Mouse (Mus musculus): ENCODE data around the gene Mllt3. TPM values are rescaled to one million over a fixed set of nuclear protein-coding genes. Genes with fewer than 3 reads are reported as not detected.
A peak's percentile ranks its signal among the peaks of the same experiment; 100 is the strongest.

Mllt3 gene
- polyA plus RNA-seq, 1 experiment from 2014 or later: 17.5 TPM

DNA sequence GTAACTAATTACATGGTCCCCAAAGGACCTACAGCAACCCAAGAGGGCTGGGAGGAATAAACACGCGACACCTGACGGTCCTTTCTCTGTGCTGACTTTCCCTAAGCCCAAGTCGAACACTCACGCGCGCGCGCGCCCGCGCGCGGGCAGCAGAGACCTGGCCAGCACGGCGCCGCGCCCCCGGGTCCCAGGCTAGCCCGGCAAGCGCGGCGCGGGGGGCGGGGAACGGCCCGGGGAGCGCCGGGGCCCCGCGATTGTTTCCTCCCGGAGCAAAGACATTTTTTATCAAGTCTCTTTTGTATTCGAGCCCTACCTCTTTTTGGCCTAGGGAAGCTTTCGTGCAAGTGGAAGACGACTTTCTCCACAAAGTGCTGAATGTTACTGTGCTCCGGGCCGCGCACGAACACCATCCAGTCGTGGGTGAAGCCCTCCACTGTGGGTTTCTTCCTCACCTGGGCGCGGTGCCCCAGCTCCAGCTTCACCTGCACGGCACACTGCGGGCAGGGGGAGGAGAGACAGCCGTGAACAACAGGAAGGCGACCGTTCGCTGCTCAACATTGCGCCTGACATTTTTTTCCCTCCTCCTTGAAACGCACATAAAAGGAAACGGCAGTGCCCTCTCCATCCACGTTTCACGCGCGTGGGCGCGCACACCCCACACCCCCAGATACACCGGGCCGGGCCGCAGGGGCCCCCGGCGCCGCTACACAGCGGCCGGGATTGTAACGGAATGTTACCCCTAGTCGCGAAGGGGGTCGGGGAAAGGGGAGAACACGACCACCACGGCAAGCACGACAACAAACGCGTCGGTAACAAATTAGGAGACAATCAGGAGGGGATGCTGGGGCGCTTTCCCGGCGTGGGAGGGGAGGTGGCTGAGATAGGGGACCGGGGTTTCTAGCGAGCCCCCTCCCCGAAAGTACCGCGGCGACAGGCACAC is 1.7 kb downstream of the Mllt3 start:
- Histone ChIP-seq H3K4me2 (replicated peaks; ENCODE audit: low read depth) (peak overlapping the region; percentile 94), H3K36me3 (ENCODE audit: control insufficient read depth, insufficient read depth) (peaks cover 3% of the 10 kb centered on the region; the same call in 1 of the 2 replicates), H3K4me3 (ENCODE audit: low read depth, low read length) (peak overlapping the region; percentile 83), H3K4me1 (replicated peaks; ENCODE audit: control insufficient read depth, insufficient read depth, low read length) (peaks cover 4% of the 10 kb centered on the region; the same call in 1 of the 2 replicates), H3K27me3 (replicated peaks; ENCODE audit: control insufficient read depth, insufficient read depth, low read length) (no peaks in the 10 kb centered on the region), H3K9me3 (ENCODE audit: control insufficient read depth) (no peaks in the 10 kb centered on the region), H3K9ac (ENCODE audit: low read depth, low read length) (peak overlapping the region; percentile 77), H3K27ac (ENCODE audit: low read depth, low read length) (peak overlapping the region; percentile 86)
- under 1% methylated on average over 84 of the region's 84 CpGs for WGBS
- peak; percentile 23; the same call in 1 of the 2 replicates for ATAC-seq
- no peak for TF ChIP-seq CTCF (IDR thresholded peaks at IDR 0.05; ENCODE audit: low read depth)

DNA sequence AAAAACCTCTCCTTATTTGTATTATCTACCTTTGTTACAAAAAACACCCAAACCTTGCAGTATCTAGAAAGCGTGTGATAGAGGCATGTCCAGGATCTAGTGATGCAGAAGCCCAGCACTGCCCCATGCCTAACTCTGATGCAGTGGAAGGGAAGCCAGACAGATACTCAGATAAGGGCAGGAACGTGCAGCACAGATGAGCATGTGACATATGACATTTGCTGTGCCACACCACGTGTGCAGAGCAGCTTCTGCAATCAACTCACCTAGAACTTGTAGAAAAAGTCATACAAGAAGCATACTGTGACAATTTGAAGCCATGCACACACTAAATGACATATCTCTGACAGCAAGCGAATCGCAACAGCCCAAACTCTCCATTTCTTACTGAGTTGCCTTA is 9.6 kb downstream of the Mllt3 start:
- Histone ChIP-seq H3K27me3 (replicated peaks; ENCODE audit: control insufficient read depth, insufficient read depth, low read length) (no peaks in the 10 kb centered on the region), H3K9me3 (ENCODE audit: control insufficient read depth) (no peaks in the 10 kb centered on the region)
- 76% methylated on average over 5 of the region's 5 CpGs for WGBS

DNA sequence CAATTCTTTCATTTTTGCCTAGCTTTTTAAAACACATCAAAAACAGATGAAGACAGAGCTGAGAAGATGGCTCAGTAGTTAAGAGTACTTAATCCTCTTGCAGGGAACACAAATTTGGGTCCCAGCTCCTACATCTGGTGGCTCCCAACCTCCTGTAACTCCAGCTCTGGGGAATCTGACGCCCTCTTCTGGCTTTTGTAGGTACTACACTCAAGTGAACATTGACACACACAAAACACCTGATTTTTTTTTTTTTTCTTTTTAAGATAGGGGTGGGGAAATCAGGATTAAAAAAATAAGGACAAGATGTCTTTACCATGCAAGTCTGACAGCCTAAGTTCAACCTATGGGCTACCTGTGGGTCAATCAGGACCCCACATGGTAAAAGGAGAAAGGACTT is 10.5 kb downstream of the Mllt3 start:
- WGBS: 6% methylated on average over 1 of the region's 1 CpGs
- H3K27me3 ChIP-seq (replicated peaks; ENCODE audit: control insufficient read depth, insufficient read depth, low read length): no peaks in the 10 kb centered on the region
- H3K4me1 ChIP-seq (replicated peaks; ENCODE audit: control insufficient read depth, insufficient read depth, low read length): no peaks in the 10 kb centered on the region
- H3K9me3 ChIP-seq (ENCODE audit: control insufficient read depth): no peaks in the 10 kb centered on the region
- no peaks in the 10 kb centered on the region; the same call in 1 of the 2 replicates for H3K36me3 ChIP-seq (ENCODE audit: control insufficient read depth, insufficient read depth)
- TF ChIP-seq CTCF (IDR thresholded peaks at IDR 0.05; ENCODE audit: low read depth): peak; percentile 64
- no peak for ATAC-seq
- H3K4me3 ChIP-seq (ENCODE audit: low read depth, low read length): no peak overlapping the region
- H3K27ac ChIP-seq (ENCODE audit: low read depth, low read length): no peak overlapping the region
- no peak overlapping the region for H3K4me2 ChIP-seq (replicated peaks; ENCODE audit: low read depth)
- H3K9ac ChIP-seq (ENCODE audit: low read depth, low read length): no peak overlapping the region

More for the DNA sequence above, 9.6 kb downstream of the Mllt3 start:
- Histone ChIP-seq H3K4me3 (ENCODE audit: low read depth, low read length) (no peak overlapping the region), H3K4me1 (replicated peaks; ENCODE audit: control insufficient read depth, insufficient read depth, low read length) (no peaks in the 10 kb centered on the region), H3K4me2 (replicated peaks; ENCODE audit: low read depth) (no peak overlapping the region), H3K9ac (ENCODE audit: low read depth, low read length) (no peak overlapping the region), H3K36me3 (ENCODE audit: control insufficient read depth, insufficient read depth) (no peaks in the 10 kb centered on the region; the same call in 1 of the 2 replicates), H3K27ac (ENCODE audit: low read depth, low read length) (no peak overlapping the region)
- no peak for ATAC-seq
- TF ChIP-seq CTCF (IDR thresholded peaks at IDR 0.05; ENCODE audit: low read depth): no peak

DNA sequence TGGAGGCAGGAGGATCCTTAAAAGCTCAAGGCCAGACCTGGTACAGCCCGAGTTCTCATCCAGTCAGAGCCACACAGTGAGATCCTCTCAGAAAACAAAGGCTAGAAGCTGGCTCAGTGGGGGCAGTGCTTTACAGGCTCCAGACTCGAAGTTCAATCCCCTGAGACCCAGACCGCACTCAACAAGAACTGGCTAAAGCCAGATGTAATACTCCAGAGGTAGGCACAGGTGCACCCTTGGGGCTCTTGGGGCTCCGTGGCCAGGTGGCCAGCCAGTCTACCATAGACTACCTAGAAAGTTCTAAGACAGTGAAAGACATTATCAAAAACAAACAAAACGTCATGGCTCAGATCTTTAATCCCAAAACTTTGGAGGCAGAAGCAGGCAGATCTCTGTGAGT is 12.7 kb downstream of the Mllt3 start:
- WGBS: 77% methylated on average over 5 of the region's 5 CpGs
- no peaks in the 10 kb centered on the region for H3K27me3 ChIP-seq (replicated peaks; ENCODE audit: control insufficient read depth, insufficient read depth, low read length)
- H3K9ac ChIP-seq (ENCODE audit: low read depth, low read length): no peak overlapping the region
- no peak for TF ChIP-seq CTCF (IDR thresholded peaks at IDR 0.05; ENCODE audit: low read depth)
- H3K27ac ChIP-seq (ENCODE audit: low read depth, low read length): no peak overlapping the region
- no peaks in the 10 kb centered on the region for H3K4me1 ChIP-seq (replicated peaks; ENCODE audit: control insufficient read depth, insufficient read depth, low read length)
- H3K9me3 ChIP-seq (ENCODE audit: control insufficient read depth): no peaks in the 10 kb centered on the region
- H3K4me3 ChIP-seq (ENCODE audit: low read depth, low read length): no peak overlapping the region
- no peaks in the 10 kb centered on the region for H3K36me3 ChIP-seq (ENCODE audit: control insufficient read depth, insufficient read depth)
- no peak for ATAC-seq
- H3K4me2 ChIP-seq (replicated peaks; ENCODE audit: low read depth): no peak overlapping the region

DNA sequence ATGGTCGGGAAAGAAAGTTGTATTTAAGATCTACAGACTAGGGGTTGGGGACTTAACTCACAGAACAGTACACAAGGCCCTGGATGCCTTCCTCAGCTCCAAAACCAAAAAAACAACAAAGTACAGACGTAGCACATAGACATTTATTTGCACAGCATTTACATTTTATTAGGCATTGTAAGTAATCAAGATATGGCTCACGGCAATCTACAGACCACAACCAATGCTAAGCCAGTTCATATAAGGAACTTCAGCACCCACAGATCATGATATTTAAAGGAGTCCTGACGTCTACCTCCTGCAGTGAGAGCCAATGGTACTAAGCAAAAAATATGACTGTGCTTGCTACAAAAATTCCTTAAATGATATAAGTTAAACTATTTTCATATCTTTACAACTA is 13.5 kb downstream of the Mllt3 start:
- no peak for TF ChIP-seq CTCF (IDR thresholded peaks at IDR 0.05; ENCODE audit: low read depth)
- no peak overlapping the region for H3K9ac ChIP-seq (ENCODE audit: low read depth, low read length)
- H3K4me1 ChIP-seq (replicated peaks; ENCODE audit: control insufficient read depth, insufficient read depth, low read length): no peaks in the 10 kb centered on the region
- no peak overlapping the region for H3K4me3 ChIP-seq (ENCODE audit: low read depth, low read length)
- no peaks in the 10 kb centered on the region for H3K27me3 ChIP-seq (replicated peaks; ENCODE audit: control insufficient read depth, insufficient read depth, low read length)
- WGBS: 38% methylated on average over 4 of the region's 4 CpGs
- H3K27ac ChIP-seq (ENCODE audit: low read depth, low read length): no peak overlapping the region
- no peaks in the 10 kb centered on the region for H3K36me3 ChIP-seq (ENCODE audit: control insufficient read depth, insufficient read depth)
- no peak for ATAC-seq
- H3K9me3 ChIP-seq (ENCODE audit: control insufficient read depth): no peaks in the 10 kb centered on the region
- H3K4me2 ChIP-seq (replicated peaks; ENCODE audit: low read depth): no peak overlapping the region

DNA sequence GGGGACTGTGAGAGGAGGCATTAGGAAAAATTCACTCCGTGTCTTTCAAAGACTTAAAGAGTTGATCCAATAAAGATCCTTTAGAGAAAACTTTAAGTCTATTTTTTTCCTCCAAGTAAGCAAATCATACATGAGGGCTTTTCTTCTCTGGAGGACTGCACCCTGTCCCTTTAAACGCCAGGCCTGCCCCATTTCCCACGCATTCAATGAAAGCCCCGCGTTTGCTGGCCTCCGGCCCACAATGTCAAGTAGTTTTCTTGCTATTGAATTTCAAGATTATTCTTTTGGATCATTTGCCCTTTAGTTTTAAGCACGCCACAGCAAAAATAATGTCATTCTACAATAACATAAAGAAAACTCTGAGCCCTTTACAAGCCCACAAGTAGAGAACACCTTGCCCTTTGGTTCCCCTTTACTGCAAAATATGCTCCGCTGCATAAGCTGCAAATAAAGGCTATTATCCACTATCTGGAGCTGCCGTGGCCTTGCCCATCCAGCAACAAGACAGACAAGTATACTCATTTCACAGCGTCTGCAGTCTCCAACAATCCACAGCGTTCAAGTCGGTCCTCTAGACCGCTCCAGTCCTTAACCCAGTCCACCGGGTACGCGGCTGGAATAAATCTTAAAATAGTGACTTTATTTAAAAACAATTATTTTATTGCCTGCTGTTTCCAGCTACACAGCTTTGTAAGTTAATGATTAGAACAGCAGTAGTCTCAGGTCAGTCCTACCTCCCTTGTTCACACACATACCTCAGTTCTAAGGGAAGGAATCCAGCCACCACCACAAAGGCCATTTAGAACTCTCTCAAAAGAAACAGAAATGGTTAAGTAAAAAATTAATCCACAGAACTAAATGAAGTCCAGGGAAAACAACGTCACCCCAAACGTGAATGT is 15.5 kb downstream of the Mllt3 start:
- peak overlapping the region; percentile 13 for H3K4me3 ChIP-seq (ENCODE audit: low read depth, low read length)
- H3K36me3 ChIP-seq (ENCODE audit: control insufficient read depth, insufficient read depth): no peaks in the 10 kb centered on the region
- TF ChIP-seq CTCF (IDR thresholded peaks at IDR 0.05; ENCODE audit: low read depth): no peak
- H3K4me2 ChIP-seq (replicated peaks; ENCODE audit: low read depth): peak overlapping the region; percentile 51
- H3K4me1 ChIP-seq (replicated peaks; ENCODE audit: control insufficient read depth, insufficient read depth, low read length): no peaks in the 10 kb centered on the region
- H3K27me3 ChIP-seq (replicated peaks; ENCODE audit: control insufficient read depth, insufficient read depth, low read length): no peaks in the 10 kb centered on the region
- no peaks in the 10 kb centered on the region for H3K9me3 ChIP-seq (ENCODE audit: control insufficient read depth)
- 26% methylated on average over 18 of the region's 18 CpGs for WGBS
- peak overlapping the region; percentile 30; the same call in 1 of the 2 replicates for H3K27ac ChIP-seq (ENCODE audit: low read depth, low read length)
- ATAC-seq: peak; percentile 47; the same call in 1 of the 2 replicates
- peak overlapping the region; percentile 1; the same call in 1 of the 2 replicates for H3K9ac ChIP-seq (ENCODE audit: low read depth, low read length)

Measured in intestine, postnatal 0 days (tissue).